Mouse (Mus musculus) ES-E14 (cell line): ENCODE data around the gene Gal3st1.

Experiments
- CHD2 ChIP-seq: IDR thresholded peaks from 2 replicates; pipeline ENCODE4 v1.6.1; 2014; ENCODE audit warnings: mild to moderate bottlenecking, low read depth, low read length, inconsistent platforms
- HCFC1 ChIP-seq: IDR thresholded peaks from 2 replicates; pipeline ENCODE4 v1.6.1; 2012; ENCODE audit warnings: low read length, inconsistent platforms, borderline replicate concordance; ENCODE audit not compliant: insufficient read depth
- MAFK ChIP-seq: IDR thresholded peaks from 2 replicates; pipeline ENCODE4 v1.6.1; 2014; ENCODE audit warnings: mild to moderate bottlenecking, low read depth, low read length, inconsistent platforms; ENCODE audit not compliant: insufficient read depth
- ZNF384 ChIP-seq: IDR thresholded peaks from 2 replicates; pipeline ENCODE4 v1.6.1; 2012; ENCODE audit warnings: low read depth, low read length, inconsistent platforms

DNA sequence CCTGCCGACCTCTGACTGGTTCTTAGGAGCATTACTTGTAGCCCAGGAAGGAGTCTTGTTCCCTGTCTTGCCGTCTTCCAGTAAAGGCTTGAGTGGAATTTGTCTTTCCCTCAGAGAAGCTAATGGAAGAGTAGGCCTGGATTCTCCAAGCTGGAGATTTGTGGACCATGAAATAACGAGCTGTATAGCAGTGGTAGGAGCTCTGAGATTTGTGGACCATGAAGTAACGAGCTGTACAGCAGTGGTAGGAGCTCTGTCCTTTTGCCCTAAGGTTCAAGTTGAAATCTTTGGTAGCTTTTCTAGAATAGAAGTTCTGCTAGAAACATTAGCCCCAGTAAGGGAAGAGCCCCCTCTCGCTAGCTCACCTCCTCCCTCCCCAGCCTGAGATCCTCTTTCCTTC lies 5.0 kb upstream of the Gal3st1 start:
- TF ChIP-seq MAFK, result no peak
- no peak for TF ChIP-seq CHD2
- TF ChIP-seq HCFC1, result no peak
- no peak for TF ChIP-seq ZNF384
